Mouse (Mus musculus): ENCODE results near the gene Psen1. TPM values are rescaled to one million over a fixed set of nuclear protein-coding genes. Genes with fewer than 3 reads are reported as not detected.

Psen1 gene
- total and polyA plus RNA-seq, 3 experiments = 28.4 to 61.1 (median 45.8) TPM

DNA sequence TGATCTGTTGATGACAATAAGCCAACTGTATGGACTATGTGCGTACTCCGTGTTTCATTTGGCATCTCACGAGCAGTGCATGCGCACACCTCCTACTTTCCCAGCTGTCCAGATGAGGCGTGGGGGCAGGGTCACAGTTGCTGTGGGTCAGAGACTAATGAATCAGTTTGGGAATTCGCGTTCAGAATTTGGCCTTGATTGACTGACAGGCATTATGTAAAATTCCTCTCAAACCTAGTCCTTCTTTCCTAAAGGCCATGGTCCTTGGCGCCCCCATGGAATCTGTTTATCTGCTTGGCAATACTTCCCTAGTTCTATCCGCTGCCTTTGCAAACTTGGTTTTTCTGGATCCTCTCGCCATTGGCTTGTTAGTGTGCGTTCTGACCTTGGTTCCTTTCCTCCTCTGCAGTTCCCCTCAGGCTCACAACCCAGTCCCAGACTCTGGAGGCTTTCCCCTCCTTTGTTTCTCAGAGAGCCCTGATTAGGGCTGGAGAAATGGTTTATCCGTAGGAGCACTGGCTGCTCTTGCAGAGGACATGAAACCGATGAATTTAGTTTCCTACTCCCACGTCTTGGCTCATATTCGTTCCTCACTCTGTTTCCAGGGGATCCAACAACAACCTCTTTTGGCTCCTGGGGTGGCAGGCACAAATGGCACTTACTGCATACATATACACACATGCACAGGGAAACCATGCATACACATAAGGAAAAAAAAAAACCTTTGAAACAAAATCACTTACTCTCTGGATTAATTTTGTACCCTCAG, 28.6 kb downstream of the Psen1 start:
- H3K27ac ChIP-seq (ENCODE audit: insufficient read depth, low read depth) = no peak overlapping the region
- DNase-seq (ENCODE audit: extremely low read depth) = no peak
- TF ChIP-seq E2F4 (IDR thresholded peaks at IDR 0.05; ENCODE audit: insufficient replicate concordance, low read depth, low read length) (no peak), CTCF (conservative IDR thresholded peaks at IDR 0.05 in 1 of 2, IDR thresholded peaks at IDR 0.05 in 1 of 2; ENCODE audit: low read depth in 2 of 2, low read length in 2 of 2) (no peak), ZNF384 (IDR thresholded peaks at IDR 0.05; ENCODE audit: low read depth, low read length) (no peak), IRF4 (IDR thresholded peaks at IDR 0.05; ENCODE audit: low read depth, low read length) (no peak), BHLHE40 (IDR thresholded peaks at IDR 0.05; ENCODE audit: low read depth, low read length) (no peak), USF1 (IDR thresholded peaks at IDR 0.05; ENCODE audit: low read depth, low read length) (no peak), MEF2A (IDR thresholded peaks at IDR 0.05; ENCODE audit: borderline replicate concordance, low read depth, low read length) (no peak), UBTF (IDR thresholded peaks at IDR 0.05; ENCODE audit: low read depth, low read length) (no peak), PAX5 (IDR thresholded peaks at IDR 0.05; ENCODE audit: low read length) (no peak), HCFC1 (IDR thresholded peaks at IDR 0.05; ENCODE audit: low read depth, low read length) (no peak), JUND (conservative IDR thresholded peaks at IDR 0.05; ENCODE audit: low read depth, low read length) (no peak), MAX (IDR thresholded peaks at IDR 0.05; ENCODE audit: low read length) (no peak), KAT2A (IDR thresholded peaks at IDR 0.05; ENCODE audit: insufficient replicate concordance, low read length) (no peak), GABPA (IDR thresholded peaks at IDR 0.05; ENCODE audit: insufficient replicate concordance, low read depth, low read length) (no peak)
- H3K36me3 ChIP-seq (replicated peaks in 1 of 2; ENCODE audit: control insufficient read depth in 1 of 2, insufficient read depth in 1 of 2, low read length in 1 of 2) = peaks cover 58 to 86% of the 10 kb centered on the region in 2 experiments
- H3K27me3 ChIP-seq (replicated peaks) = no peaks in the 10 kb centered on the region
- no peak overlapping the region for H3K4me2 ChIP-seq (ENCODE audit: insufficient read depth, low read depth, poor library complexity, severe bottlenecking)
- H3K79me2 ChIP-seq (replicated peaks; ENCODE audit: control insufficient read depth, extremely low read depth, insufficient read depth, poor library complexity, severe bottlenecking) = no peaks in the 10 kb centered on the region; the same call in 1 of the 2 replicates
- no peaks in the 10 kb centered on the region for H3K9me3 ChIP-seq (replicated peaks; ENCODE audit: low read length)
- H3K4me3 ChIP-seq (replicated peaks in 1 of 3; ENCODE audit: low read depth in 2 of 3, low read length in 2 of 3, poor library complexity in 1 of 3) = no peak overlapping the region
- dilution Hi-C loops (cut with MboI; ENCODE audit: extremely low pct_ligation_motif_present, extremely low pct_unique_long_range_greater_than_20kb, low sequenced_read_pairs) (no loop called here), in situ Hi-C loops (cut with MboI; ENCODE audit: low pct_ligation_motif_present, low pct_unique_long_range_greater_than_20kb, low sequenced_read_pairs) (loop anchor here (10.0 kb wide), 1 partner anchor 228 kb away; no protein-coding TSS in a partner anchor)
- H3K9ac ChIP-seq (ENCODE audit: insufficient read depth, low read depth) = no peak overlapping the region
- H3K4me1 ChIP-seq (ENCODE audit: control insufficient read depth in 1 of 2, insufficient read depth in 2 of 2) = peaks cover 0 to 8% of the 10 kb centered on the region in 2 experiments; a peak in 2 of 4 replicates

DNA sequence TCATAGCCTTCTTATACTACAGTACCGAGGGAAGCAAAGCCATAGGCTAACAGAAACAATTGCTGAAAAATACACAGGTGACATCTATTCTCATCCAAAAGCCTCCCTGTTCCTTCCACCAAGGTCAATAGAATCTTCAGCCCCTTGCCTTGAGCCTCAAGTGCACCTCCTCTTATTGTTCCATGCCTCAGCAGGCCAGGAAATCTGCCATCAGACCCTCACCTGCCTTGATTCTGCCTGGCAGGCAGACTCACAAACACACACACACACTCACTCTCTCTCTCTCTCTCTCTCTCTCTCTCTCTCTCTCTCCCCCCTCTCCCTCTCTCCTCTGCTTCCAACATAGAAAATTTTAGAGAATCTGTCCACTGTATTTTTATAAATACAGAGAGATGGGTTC, 31.5 kb downstream of the Psen1 start:
- no peak overlapping the region for H3K4me3 ChIP-seq (replicated peaks in 1 of 3; ENCODE audit: low read depth in 2 of 3, low read length in 2 of 3, poor library complexity in 1 of 3)
- no peak for TF ChIP-seq MXI1 (IDR thresholded peaks at IDR 0.05; ENCODE audit: low read depth, low read length)
- no peak for TF ChIP-seq GABPA (IDR thresholded peaks at IDR 0.05; ENCODE audit: insufficient replicate concordance, low read depth, low read length)
- no peak for TF ChIP-seq MAFK (IDR thresholded peaks at IDR 0.05; ENCODE audit: insufficient replicate concordance, low read length)
- TF ChIP-seq ELF1 (IDR thresholded peaks at IDR 0.05; ENCODE audit: low read depth, low read length) = no peak
- no peak for TF ChIP-seq MAZ (IDR thresholded peaks at IDR 0.05; ENCODE audit: low read depth, low read length)
- no peak for TF ChIP-seq POLR2AphosphoS2 (IDR thresholded peaks at IDR 0.05; ENCODE audit: low read depth, low read length)
- no peak for TF ChIP-seq RCOR1 (conservative IDR thresholded peaks at IDR 0.05; ENCODE audit: low read depth, low read length)
- no peak for TF ChIP-seq CTCF (conservative IDR thresholded peaks at IDR 0.05 in 1 of 2, IDR thresholded peaks at IDR 0.05 in 1 of 2; ENCODE audit: low read depth in 2 of 2, low read length in 2 of 2)
- no peak for TF ChIP-seq ZC3H11A (IDR thresholded peaks at IDR 0.05; ENCODE audit: low read depth, low read length)
- TF ChIP-seq ETS1 (conservative IDR thresholded peaks at IDR 0.05; ENCODE audit: low read depth, low read length) = no peak
- no peak for TF ChIP-seq JUND (conservative IDR thresholded peaks at IDR 0.05; ENCODE audit: low read depth, low read length)
- TF ChIP-seq CHD2 (IDR thresholded peaks at IDR 0.05; ENCODE audit: low read length) = no peak
- TF ChIP-seq JUN (IDR thresholded peaks at IDR 0.05; ENCODE audit: insufficient read depth, low read depth, low read length) = no peak
- no peak for TF ChIP-seq BHLHE40 (IDR thresholded peaks at IDR 0.05; ENCODE audit: low read depth, low read length)
- dilution Hi-C loops (cut with MboI; ENCODE audit: extremely low pct_ligation_motif_present, extremely low pct_unique_long_range_greater_than_20kb, low sequenced_read_pairs) = no loop called here
- H3K9me3 ChIP-seq (replicated peaks; ENCODE audit: low read length) = no peaks in the 10 kb centered on the region
- H3K4me1 ChIP-seq (ENCODE audit: control insufficient read depth in 1 of 2, insufficient read depth in 2 of 2) = peaks cover 6 to 28% of the 10 kb centered on the region in 2 experiments; a peak in 3 of 4 replicates
- H3K27ac ChIP-seq (ENCODE audit: insufficient read depth, low read depth) = no peak overlapping the region
- H3K79me2 ChIP-seq (replicated peaks; ENCODE audit: control insufficient read depth, extremely low read depth, insufficient read depth, poor library complexity, severe bottlenecking) = no peaks in the 10 kb centered on the region; the same call in 1 of the 2 replicates
- H3K4me2 ChIP-seq (ENCODE audit: insufficient read depth, low read depth, poor library complexity, severe bottlenecking) = no peak overlapping the region
- H3K9ac ChIP-seq (ENCODE audit: insufficient read depth, low read depth) = no peak overlapping the region
- in situ Hi-C loops (cut with MboI; ENCODE audit: low pct_ligation_motif_present, low pct_unique_long_range_greater_than_20kb, low sequenced_read_pairs) = loop anchor here (10.0 kb wide), 1 partner anchor 225 kb away; no protein-coding TSS in a partner anchor
- no peaks in the 10 kb centered on the region for H3K27me3 ChIP-seq (replicated peaks)
- H3K36me3 ChIP-seq (replicated peaks in 1 of 2; ENCODE audit: control insufficient read depth in 1 of 2, insufficient read depth in 1 of 2, low read length in 1 of 2) = peaks cover 56 to 82% of the 10 kb centered on the region in 2 experiments
- no peak for DNase-seq (ENCODE audit: extremely low read depth)

All from CH12.LX (cell line).